Mouse (Mus musculus) embryo, embryonic 10.5 days (tissue): ENCODE results near the gene Sema3d.

ENCODE experiments used
- DNase-seq: peaks from one replicate; pipeline ENCODE4 v3.0.0-alpha.2; 2015; ENCODE audit warnings: low spot score

Gene Sema3d

DNA sequence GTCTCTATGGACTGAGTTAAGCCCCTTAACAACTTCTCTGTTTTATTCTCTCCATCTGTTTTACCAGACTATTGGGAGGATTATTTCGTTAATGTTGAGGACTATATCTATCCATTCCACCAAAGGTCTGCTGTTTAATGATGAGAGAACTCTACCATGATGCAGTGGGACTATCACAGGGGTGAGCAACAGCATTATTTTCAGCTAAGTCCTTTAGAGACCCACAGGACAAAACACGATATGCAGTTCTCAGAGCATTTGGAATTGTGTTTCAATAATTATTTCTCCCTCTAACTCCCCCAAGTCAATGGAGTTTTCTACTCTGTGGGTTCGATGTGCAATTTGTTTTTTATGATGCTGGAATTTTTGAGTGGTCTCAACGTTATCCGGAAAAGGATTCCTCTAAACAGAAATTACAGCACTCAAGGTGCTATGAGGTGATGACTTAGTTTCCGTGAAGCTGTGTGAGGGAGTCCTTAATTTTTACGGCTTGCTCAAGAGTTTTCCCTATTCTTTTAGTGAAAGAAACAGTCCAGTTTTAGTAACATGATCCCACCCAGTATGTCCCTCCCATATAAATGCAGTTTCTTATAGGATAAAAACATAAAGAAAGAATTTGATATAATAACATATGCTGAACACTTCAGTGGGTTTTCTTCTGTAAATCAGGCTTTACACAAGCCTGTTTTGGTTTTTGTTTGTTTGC lies 254.7 kb downstream of the Sema3d start:
- no peak for DNase-seq
